Mouse (Mus musculus): ENCODE data around the gene Rab11a.
"Not testable (repeated sequence)": the region's sequence is repeated elsewhere in the genome, so short reads cannot be mapped to it uniquely, and the experiment has no call there.

Rab11a gene

DNA sequence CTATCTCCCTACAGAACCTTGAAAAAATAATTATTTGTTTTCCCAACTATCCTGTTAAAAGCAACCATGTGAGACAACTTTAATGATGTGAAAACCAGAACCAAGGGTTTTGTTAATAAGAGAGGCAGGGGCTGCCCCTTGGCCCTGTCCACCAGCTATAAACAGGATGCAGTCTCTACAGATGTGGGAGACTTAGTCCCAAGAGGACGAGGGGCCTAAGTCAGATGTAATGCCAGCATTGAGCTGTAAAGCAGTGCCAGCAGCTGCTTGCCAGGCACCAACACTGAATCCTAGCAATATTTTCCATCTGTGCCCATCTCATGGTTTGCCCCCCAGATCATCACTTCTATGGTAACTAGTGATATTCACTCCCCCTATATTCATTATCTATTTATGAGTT is 4.9 kb upstream of the Rab11a start:
- no peak for DNase-seq (ENCODE audit: low spot score in 2 of 2)

DNA sequence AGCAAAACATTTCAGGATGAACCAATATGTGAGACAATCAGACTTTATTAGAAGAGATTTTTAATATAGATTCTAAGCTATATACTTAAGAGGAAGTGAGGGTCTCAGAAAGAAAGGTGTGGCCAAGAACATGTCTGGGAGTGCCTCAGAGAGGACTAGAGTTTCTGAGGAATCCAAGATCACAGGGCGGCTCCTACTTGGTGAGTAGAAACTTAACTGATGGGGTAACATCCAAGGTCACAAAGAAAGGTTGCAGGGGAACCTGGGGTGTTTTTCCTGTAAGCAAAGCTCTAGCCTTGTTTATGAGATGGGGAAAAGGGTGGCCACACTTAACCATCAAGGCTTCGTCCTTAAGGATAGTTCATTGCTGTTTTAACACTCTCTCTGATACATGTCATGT is 1.4 kb upstream of the Rab11a start:
- DNase-seq (ENCODE audit: low spot score in 2 of 2): no peak

DNA sequence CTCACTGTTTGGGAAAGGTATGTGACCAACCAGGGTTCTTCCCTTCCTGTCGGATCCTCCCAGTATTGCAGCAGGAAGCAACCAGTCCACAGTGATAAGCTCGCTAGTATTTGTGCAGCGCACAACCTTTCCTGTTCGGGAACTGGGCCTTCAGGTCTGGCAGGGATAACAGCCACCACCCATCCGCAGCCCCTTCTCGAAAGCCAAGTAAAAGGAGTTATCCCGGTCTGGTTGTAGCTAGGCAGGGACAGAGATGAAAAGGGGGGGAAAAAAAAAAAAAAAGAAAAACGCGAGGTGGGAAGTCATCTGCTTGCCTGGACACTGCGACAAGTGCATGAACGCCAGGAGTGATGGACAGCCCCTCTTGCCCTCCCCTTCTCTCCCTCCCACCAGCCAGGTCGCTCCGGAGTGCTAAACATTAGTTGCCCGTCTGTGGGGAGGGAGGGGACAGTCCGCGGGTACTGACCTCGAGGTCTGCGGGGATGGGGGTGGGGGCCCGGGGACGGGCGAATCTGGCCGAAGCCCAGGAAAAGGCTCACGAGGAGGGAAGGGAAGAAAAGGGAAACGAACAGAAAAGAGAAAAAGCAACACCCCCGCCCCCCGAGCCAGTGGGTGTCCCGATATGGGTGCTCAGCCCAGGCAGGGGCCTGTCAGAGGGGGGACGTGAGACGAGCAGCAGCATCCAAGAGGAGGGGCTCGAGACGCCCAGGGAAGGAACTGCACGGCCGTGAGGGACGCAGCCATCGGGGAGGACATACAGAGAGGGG is 736 bp downstream of the Rab11a start:
- DNase-seq (ENCODE audit: low spot score in 2 of 2): peak in 1 of 2 experiments; percentile 80

DNA sequence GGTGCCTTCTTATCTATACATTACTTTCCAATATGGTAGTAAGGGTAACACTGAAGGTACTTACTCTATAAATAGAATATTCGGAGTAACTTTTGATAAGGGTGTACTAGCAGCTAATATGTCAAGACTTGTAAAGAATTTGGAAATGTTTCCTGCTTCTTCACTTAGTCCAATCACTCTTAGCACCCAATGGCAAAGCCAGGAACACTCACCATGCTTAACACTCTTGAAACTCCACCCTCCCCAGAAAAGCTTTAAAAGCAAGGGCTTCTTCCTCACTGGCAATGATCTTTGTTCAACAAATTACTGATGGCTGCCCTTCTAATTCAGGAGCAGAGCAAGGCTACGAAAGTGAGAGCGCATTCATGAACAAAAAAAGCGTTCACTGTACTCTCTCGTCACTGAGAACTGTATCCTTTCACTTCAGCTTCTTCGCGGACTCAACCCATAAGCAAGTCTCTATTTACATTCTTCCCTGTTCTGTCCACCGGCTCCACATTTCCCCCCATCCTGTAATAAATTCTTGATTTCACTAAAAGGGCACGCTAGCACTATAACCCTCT is 1.4 kb downstream of the Rab11a start:
- DNase-seq (ENCODE audit: low spot score in 2 of 2): peak in 1 of 2 experiments; percentile 50

DNA sequence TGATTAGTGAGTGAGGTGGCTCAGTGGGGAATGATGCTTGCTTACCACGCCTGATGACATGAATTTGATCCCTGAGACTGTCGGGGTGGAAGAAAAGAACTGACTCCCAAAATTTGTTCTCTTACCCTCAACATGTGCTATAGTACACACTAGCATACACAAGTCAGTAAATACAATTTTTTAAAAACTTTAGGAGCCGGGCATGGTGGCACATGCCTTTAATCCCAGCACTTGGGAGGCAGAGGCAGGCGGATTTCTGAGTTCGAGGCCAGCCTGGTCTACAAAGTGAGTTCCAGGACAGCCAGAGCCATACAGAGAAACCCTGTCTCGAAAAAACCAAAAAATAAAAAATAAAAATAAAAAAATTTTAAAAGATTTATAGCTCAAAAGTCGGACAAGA is 2.6 kb downstream of the Rab11a start:
- not testable (repeated sequence) for DNase-seq (ENCODE audit: low spot score in 2 of 2)

DNA sequence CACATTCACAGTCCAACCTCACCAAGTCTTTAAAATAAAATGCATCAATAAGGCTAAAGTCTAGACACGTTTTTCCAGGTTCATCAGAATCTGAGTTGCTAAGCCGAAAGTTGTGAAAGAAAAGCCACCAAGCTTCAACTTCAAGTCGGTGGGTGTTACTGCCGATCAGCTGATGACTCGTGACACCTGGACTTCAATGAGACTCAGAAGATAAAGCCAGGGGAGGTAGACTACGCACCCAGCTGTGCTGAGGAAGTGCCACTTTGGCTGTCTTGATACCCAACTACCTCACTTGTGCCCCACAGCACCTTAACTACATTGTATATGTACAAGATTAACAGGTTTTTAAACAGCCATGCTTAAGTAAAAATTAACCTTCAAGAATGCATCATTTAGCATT is 3.4 kb downstream of the Rab11a start:
- no peak for DNase-seq (ENCODE audit: low spot score in 2 of 2)

DNA sequence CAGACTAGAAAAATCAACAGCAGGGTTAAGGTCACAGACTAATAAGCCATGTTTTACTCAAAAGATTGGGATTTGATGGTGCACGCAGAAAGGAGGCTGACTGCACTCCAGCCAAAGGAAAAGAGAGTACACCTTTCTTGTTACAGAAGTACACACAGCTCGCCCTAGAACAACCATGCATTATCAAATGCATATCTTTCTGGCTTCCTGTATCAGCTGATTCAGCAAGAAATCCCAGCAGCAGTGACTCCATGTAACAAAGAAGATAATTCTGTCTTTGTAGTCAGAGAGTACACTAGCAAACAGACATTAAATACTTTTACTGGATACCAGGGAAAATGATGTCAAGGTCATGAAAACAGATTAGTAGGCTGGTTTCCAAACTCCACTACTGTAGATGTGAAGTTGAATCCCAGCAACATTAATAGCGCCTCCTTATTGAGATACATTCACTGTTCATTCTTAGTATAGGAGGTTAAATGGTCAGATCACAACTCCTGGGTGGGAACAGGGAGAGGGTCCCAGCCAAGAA is 6.5 kb downstream of the Rab11a start:
- no peak for DNase-seq (ENCODE audit: low spot score in 2 of 2)

DNA sequence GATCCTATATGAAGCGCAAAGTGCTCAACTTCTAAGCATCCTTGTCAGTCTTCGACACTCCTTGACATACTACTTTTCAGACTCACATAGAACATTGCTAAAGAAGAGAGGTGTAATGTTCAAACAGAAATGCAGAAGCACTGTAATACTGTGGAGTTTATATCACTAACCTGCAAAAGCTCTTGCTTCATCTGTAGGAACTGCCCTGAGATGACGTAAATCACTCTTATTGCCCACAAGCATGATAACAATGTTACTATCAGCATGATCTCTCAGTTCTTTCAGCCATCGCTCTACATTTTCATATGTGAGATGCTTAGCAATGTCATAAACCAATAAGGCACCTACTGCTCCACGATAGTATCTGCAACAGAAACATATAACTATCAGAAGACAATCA is 11.1 kb downstream of the Rab11a start:
- no peak for DNase-seq (ENCODE audit: low spot score in 2 of 2)

DNA sequence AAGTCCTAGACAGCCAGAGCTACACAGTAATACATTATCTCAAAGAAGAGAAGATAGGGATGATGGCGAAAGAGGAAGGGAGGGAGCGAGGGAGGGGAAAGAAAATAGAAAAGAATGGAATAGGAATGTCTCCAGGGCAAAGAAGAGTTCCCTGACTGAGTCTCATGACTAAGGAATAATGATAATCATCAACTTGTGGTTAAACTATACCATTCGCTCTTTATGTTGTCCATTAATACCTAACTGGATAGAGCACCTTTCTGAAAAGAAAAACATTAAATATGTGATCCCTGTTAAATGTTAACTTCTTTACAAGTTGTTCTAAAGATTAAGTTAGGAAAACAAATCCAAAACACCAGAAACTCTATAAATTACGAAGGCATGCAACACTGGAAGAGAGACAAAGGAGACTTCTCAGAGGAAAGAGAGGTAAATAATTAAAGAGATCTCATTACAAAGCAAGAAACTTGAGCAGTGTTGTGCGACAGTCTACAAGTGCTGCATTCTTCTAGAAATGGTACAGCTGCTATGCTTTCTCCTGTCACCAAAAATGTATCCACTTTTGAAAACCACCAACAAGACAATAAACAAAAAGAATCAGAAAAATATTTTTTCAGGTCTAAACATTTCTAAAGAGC is 17.9 kb downstream of the Rab11a start:
- no peak for DNase-seq (ENCODE audit: low spot score in 2 of 2)

DNA sequence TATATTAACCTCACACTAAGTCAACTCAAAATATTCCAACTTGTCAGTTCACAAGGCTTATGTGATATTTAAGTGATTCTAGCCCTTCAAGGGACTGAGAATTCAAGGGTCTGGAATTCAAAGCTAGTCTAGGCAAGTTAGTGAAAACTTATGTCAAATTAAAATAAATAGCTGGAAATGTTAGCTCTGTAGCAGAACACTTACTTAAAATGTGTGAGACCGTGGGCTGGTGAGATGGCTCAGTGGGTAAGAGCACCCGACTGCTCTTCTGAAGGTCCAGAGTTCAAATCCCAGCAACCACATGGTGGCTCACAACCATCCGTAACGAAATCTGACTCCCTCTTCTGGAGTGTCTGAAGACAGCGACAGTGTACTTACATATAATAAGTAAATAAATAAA is 27.3 kb downstream of the Rab11a start:
- not testable (repeated sequence) for DNase-seq (ENCODE audit: low spot score in 2 of 2)

DNA sequence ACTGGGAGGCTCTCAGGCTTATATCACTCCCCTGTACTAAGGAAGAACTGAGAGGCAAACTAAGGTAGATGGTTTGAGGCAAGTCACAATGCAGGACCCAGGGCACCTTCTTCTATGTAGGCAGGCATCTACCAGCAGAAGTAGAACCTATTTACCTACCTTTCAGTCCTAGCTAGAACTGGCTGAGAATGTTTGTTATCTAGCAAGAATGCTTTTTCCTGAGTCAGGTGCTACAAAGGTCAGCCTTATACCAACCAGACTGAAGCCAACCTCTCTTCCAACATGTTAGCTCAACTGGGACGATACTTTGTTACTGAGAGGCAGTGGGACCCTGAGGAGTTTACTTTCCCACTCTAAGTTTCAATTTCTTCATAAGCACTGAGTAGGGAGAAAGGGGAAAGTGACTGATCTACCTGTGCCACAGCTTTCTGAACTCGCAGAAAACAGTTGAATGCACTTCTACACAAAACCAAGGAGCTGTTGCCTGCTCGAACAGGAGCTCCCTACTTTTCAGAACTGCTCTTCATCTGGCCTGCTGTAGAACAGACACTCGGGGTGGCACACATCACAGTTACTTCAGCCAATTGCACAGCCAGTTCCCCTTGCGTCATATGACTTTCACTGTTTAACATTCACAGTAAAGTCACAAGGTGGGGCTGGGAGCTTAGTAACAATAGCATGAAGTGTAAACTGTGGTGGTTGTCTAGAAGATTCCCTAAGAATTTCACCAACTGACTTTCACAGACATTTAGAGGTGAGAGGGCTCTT is 33.3 kb downstream of the Rab11a start:
- DNase-seq (ENCODE audit: low spot score in 2 of 2): no peak

DNA sequence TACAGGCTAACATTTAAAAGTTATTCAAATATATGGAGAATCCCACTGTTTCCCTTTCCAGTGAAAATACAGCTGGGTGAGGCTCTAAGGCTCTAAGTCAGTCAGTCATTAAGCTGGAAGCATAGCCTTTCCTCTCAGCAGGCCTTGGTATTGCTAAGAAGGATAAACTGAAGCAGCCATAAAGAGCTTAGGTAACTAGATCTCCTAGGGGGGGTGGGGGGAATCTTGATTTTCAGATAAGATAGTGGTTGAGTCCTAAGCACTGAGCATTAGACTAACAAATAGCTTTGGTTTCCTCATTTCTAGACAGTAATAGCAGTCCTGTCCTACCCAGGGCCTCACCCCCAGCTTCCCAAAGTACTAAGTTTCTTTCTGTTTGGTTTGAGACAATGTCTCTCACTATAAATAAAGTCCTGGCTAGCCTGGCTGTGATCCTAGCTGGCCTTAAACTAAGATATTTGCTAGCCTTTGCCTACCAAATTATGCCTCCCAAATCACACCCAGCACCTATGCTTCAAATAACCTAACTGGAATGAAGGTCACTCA is 34.1 kb downstream of the Rab11a start:
- DNase-seq (ENCODE audit: low spot score in 2 of 2): no peak

DNA sequence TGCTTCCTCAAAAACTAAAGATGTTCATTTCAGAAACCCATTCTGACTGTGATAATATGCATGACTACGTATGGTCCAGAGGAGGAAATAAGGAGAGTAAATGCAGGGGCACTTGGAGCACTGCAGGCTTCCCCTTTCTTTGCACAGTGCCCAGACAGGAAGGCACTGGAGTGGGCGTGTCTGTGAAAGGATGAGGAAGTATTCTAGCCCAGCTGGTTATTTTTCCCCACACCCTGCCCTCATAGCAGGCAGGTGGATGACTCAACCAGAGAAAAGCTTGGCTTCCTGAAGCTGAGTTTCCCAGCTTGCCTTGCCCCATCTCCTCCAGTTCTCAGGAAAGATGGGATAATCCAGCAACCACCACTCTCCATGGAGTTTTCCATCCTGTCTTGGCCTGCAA is 34.6 kb downstream of the Rab11a start:
- peak in 1 of 2 experiments; percentile 48 for DNase-seq (ENCODE audit: low spot score in 2 of 2)

DNA sequence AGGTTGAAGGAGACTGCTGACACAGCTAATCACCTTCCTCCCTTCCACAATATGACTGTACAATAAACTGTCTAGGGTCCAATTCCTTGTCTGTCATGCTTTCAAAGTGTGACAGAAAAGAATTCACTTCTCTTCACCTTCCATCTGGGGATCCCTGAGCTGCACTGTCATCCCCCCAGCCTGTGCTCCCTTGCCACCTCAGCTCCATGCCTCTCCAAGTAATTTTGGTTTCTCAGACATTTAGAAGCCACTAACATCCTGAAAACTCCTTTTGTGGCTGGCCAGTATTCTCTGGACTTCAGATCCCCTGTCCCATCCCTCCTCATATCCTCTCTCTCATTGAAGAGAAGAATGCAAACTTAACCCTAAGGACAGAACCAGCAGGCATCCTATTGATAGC is 35.2 kb downstream of the Rab11a start:
- no peak for DNase-seq (ENCODE audit: low spot score in 2 of 2)

DNA sequence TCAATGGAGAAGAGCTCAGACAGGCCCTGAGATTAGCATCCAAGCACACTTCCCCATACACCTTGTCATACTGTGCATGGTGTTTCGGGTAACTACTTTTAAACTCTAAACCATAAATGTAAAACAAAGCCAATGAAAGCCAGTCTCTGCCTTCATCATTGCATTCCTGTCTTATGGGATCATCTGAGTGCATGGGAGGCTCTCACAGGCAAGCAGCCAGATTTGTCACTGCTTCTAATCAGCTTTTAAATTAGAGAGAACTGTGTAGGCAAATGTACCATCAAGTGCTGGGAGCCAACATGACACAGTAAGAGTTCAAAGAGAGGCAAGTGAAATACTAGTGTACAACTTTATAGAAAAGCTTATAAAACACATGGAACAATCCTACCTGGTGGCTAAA is 35.9 kb downstream of the Rab11a start:
- no peak for DNase-seq (ENCODE audit: low spot score in 2 of 2)

DNA sequence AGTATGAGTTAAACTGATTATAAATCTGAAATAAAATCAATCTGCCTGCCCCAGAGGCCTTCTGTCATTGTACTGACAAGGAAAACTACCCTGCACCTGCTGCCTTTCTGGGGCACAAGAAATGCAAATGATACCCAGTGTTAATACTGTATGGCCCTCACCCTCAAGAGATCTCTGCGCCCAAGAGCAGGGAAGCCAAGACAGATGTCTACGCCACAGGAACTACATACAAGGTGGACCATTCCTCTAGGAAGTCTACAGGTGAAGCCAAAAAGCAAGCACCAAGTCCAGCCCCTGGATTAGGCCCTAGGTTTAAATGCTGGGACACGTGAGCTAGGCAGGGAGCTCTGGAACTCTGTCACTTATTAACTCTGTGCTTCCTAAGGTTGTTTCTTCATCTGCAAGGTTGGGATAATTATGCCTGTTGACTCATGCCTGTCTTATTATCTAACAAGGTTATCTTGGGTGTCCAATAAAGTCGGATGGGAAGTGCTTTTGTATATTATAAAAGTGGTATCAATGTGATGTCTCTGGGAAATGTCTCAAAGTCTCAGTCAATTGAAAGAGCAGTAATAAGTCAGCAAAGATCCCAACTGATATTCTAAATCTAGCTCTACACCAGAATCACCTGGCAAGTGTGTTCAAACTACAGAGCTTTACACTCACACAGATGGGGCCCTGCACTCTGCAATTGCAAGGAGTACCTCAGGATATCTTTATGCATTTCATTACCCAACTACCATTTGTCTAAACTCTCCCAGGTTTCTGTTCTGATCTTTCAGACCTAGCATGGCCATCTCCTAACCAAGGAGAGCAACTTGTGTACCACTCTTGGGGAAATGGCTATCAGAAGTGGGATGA is 36.9 kb downstream of the Rab11a start:
- no peak for DNase-seq (ENCODE audit: low spot score in 2 of 2)

DNA sequence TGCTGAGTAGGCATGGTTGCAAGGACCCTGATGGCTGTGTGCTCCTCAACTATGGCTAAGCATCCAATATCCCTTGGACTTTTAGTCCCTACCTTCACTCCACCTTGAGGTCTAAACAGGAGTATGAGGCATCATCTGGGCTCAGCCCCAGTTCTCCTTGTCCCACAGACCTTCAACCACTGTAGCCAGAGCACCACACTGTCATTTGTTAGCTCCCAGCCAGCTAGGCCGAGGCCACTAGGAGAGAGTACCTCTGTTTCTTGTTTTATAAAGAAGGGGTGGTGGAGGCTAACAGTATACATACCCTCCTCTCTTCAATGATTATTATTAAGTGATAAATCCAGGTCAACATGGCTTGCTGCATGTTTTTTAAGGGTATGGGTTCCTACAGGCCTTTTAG is 39.0 kb downstream of the Rab11a start:
- DNase-seq (ENCODE audit: low spot score in 2 of 2): no peak

DNA sequence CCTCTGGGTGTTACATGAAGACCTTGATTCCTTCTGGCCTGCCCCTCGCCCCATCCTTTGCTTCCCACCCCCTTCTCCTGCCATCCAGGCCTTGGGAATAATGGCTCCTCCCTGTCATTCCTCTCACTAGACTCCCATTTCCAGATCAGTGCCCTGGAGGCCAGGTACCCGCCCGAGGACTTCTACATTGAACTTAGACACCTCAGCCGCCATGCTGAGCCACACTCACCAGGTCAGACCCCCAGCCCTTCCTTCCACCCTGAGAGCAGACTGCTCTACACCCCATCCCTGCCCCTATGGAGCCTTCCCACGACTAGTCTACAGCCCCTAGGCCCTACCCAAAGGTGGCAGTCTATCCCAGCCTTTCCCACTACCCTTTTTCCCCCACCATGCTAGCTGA is 39.9 kb downstream of the Rab11a start:
- DNase-seq (ENCODE audit: low spot score in 2 of 2): no peak

DNA sequence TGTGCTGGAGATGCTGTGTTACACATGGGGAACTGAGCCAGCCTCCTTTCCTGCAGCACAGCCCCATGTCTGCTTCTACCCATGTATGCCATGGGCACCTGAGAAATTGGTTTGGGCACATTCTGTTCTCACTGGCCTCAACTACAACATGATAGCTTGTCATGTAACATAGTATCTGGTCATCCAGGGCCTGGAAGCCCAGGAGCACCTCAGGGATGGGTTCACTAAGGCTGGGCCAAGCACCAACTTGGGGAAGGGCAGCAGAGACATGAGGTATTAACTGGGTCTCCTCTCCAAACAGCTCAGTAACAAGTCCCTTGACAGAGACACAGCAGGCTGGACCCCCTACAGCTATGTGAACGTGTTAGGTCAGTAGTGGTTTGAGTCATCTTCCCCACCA is 40.6 kb downstream of the Rab11a start:
- DNase-seq (ENCODE audit: low spot score in 2 of 2): no peak

DNA sequence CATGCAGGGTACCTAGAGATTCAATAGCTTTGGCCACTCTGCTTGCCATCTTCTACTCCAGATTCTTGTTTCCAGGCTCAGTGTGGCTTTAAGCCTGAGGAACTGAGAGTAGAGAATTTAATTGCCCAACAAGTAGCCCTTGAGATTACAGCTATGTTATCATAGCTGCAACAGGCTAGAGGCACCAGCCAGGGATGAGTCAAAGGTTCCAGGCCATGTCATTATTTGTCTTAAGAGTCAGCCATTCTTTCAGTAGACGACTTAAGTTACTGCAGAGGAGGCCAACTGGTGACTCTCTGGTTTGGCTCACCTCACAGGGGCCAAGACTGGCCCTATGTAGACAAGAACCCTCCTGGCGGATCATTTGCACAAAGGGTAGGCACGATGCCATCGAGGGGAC is 41.2 kb downstream of the Rab11a start:
- DNase-seq (ENCODE audit: low spot score in 2 of 2): no peak

DNA sequence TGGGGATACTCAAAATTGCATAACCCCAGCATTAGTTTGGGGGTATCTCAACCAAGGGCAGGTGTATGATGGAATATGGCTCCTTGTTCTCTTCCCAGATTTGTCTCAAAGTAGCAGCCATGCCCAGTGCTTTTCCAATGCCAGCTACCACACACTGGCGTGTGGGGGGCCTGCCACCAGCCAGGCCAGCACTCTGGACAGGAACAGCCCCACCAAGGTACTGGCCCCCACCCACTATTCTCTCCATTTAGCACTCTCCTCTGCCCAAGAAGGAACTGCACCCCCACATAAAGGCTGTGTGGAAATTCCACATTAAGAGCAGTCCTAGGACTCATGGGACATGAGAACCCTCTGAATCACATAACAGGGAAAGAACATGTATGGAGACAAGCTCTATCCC is 42.3 kb downstream of the Rab11a start:
- no peak for DNase-seq (ENCODE audit: low spot score in 2 of 2)
